Mouse (Mus musculus) monocyte, adult 2 months (primary cell): ENCODE data around the gene Olfr325.
"Not testable (repeated sequence)": the region's sequence is repeated elsewhere in the genome, so short reads cannot be mapped to it uniquely, and the experiment has no call there.

Experiments
- DNase-seq, 2 experiments: peaks; one replicate each; pipeline ENCODE4 v3.0.0; 2022; ENCODE audit warnings: low spot score in 2 of 2, low read depth in 1 of 2

Gene Olfr325

GRCm38 (mm10) chr11:58577430-58577829 lies at the start of gene Olfr325:
TSS of gene Olfr325 (plus strand) at chr11:58577730.
- DNase-seq = no peak

GRCm38 (mm10) chr11:58534736-58535135 lies 42.8 kb upstream of the Olfr325 start, which contains the start of gene Olfr330:
TSS of gene Olfr330 (minus strand) at chr11:58534836.
- not testable (repeated sequence) for DNase-seq

GRCm38 (mm10) chr11:58546322-58546721 lies 31.2 kb upstream of the Olfr325 start, which contains the start of gene Olfr329-ps:
TSS of gene Olfr329-ps (minus strand) at chr11:58546422.
- DNase-seq = no peak

GRCm38 (mm10) chr11:58555536-58555935 lies 22.0 kb upstream of the Olfr325 start, which contains the start of gene Olfr328:
TSS of gene Olfr328 (minus strand) at chr11:58555636.
- no peak for DNase-seq

GRCm38 (mm10) chr11:58570405-58570804 lies 7.1 kb upstream of the Olfr325 start, which contains the start of gene Olfr224:
TSS of gene Olfr224 (minus strand) at chr11:58570553.
- DNase-seq = no peak

- DNase-seq = no peak
These were observed 1.1 kb downstream of the Olfr325 start for GRCm38 (mm10) chr11:58578636-58579035.

- no peak for DNase-seq
These were observed 10.4 kb downstream of the Olfr325 start for GRCm38 (mm10) chr11:58587898-58588348.

GRCm38 (mm10) chr11:58588620-58589250 lies 11.2 kb downstream of the Olfr325 start:
- no peak for DNase-seq

- DNase-seq = no peak
These were observed 17.3 kb downstream of the Olfr325 start, which contains the start of gene Olfr324 for GRCm38 (mm10) chr11:58594814-58595213. TSS of gene Olfr324 (plus strand) at chr11:58595114.

GRCm38 (mm10) chr11:58597837-58598236 lies 20.3 kb downstream of the Olfr325 start:
- no peak for DNase-seq

- no peak for DNase-seq
These were observed 24.5 kb downstream of the Olfr325 start for GRCm38 (mm10) chr11:58602062-58602461.

- no peak for DNase-seq
These were observed 25.4 kb downstream of the Olfr325 start for GRCm38 (mm10) chr11:58602800-58603560.

GRCm38 (mm10) chr11:58604688-58605087 lies 27.2 kb downstream of the Olfr325 start:
- no peak for DNase-seq

- DNase-seq = no peak
These were observed 27.7 kb downstream of the Olfr325 start for GRCm38 (mm10) chr11:58605228-58605627.

GRCm38 (mm10) chr11:58606177-58606919 lies 28.8 kb downstream of the Olfr325 start:
- no peak for DNase-seq

GRCm38 (mm10) chr11:58607030-58607429 lies 29.5 kb downstream of the Olfr325 start:
- no peak for DNase-seq

GRCm38 (mm10) chr11:58613359-58613758 lies 35.8 kb downstream of the Olfr325 start:
- no peak for DNase-seq

GRCm38 (mm10) chr11:58614526-58614925 lies 37.0 kb downstream of the Olfr325 start:
- DNase-seq = no peak

GRCm38 (mm10) chr11:58615975-58616374 lies 38.4 kb downstream of the Olfr325 start, which contains the start of gene 2210407C18Rik:
TSS of gene 2210407C18Rik (minus strand) at chr11:58616075.
- no peak for DNase-seq

GRCm38 (mm10) chr11:58618369-58618768 lies 40.8 kb downstream of the Olfr325 start:
- DNase-seq = no peak

GRCm38 (mm10) chr11:58618793-58619192 lies 41.3 kb downstream of the Olfr325 start:
- no peak for DNase-seq
